Mouse (Mus musculus) G1E (cell line): ENCODE results near the gene Cdk6.

Experiments
- CTCF ChIP-seq: IDR thresholded peaks from 2 replicates; pipeline ENCODE4 v1.5.1; 2012; ENCODE audit warnings: low read depth, low read length, inconsistent platforms, mixed read lengths
- GATA1 ChIP-seq: IDR thresholded peaks from 2 replicates; pipeline ENCODE4 v1.6.1; 2012; ENCODE audit warnings: borderline replicate concordance, low read length, inconsistent platforms, mixed read lengths
- POLR2AphosphoS5 ChIP-seq: IDR thresholded peaks from 2 replicates; pipeline ENCODE4 v1.6.1; 2012; ENCODE audit warnings: low read depth, low read length, inconsistent platforms; ENCODE audit not compliant: insufficient replicate concordance
- TAL1 ChIP-seq: conservative IDR thresholded peaks from 2 replicates; pipeline ENCODE4 v1.6.1; 2012; ENCODE audit warnings: low read depth, low read length, inconsistent platforms, mixed read lengths

DNA sequence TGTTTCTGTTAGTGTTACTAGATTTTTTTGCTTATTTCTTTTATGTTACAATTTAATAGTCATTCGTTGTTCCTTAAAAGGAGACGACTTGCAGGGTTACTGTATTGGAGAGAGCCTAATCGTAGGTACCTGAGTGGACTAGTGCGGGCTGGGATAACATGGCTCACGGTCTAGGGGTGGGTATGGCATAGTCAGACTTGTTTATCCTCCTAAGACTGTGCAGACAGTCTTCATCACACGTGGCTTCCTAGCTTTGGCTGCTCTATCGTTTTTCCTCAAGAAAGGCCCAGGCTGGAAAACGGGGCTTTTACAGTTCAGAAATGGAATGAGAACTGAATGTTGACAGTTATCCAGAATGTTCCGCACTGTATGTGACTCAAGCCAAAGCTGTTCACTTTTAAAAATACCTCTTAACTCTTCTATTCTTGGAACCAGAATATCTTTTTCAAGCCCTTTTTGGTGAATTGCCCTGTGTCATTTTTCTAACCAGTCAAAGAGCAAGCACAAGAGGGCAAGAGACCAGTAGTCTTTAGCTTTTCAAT is 39.5 kb downstream of the Cdk6 start:
- no peak for TF ChIP-seq CTCF
- TF ChIP-seq POLR2AphosphoS5 = no peak
- no peak for TF ChIP-seq GATA1
- no peak for TF ChIP-seq TAL1
